Mouse (Mus musculus) midbrain, embryonic 11.5 days (tissue): ENCODE measurements around the gene Klra1. TPM values are rescaled to one million over a fixed set of nuclear protein-coding genes. Genes with fewer than 3 reads are reported as not detected.
"Not testable (repeated sequence)": the region's sequence is repeated elsewhere in the genome, so short reads cannot be mapped to it uniquely, and the experiment has no call there.

Source experiments
- ATAC-seq: fragments of 200-750 bp; cut with Nextera tagmentation; 2 replicates; pipeline ENCODE4 v1.8.0; 2017; ENCODE audit warnings: moderate TSS enrichment, moderate library complexity; ENCODE audit not compliant: low FRiP score
- DNase-seq: peaks from one replicate; pipeline ENCODE4 v3.0.0; 2015; ENCODE audit warnings: low spot score; ENCODE audit errors: missing footprints
- H3K27ac ChIP-seq: fragments of 300-500 bp; sonication (generic); 2 replicates; pipeline ENCODE4 v1.5.1; 2014; ENCODE audit warnings: low read depth, low read length
- H3K27me3 ChIP-seq: fragments of 300-500 bp; sonication (generic); 2 replicates; pipeline ENCODE4 v1.6.1; 2014; ENCODE audit warnings: mild to moderate bottlenecking, low read length, moderate library complexity, mixed read lengths; ENCODE audit not compliant: control insufficient read depth, insufficient read depth
- H3K36me3 ChIP-seq: fragments of 300-500 bp; sonication (generic); 2 replicates; pipeline ENCODE4 v1.6.1; 2014; ENCODE audit warnings: mild to moderate bottlenecking, low read length, moderate library complexity, mixed read lengths; ENCODE audit not compliant: control insufficient read depth, insufficient read depth
- H3K4me1 ChIP-seq: fragments of 300-500 bp; sonication (generic); 2 replicates; pipeline ENCODE4 v1.6.1; 2014; ENCODE audit warnings: low read length; ENCODE audit not compliant: control insufficient read depth, insufficient read depth
- H3K4me2 ChIP-seq: fragments of 300-500 bp; sonication (generic); 2 replicates; pipeline ENCODE4 v1.6.1; 2014; ENCODE audit warnings: mild to moderate bottlenecking, moderate library complexity
- H3K4me3 ChIP-seq: fragments of 300-500 bp; sonication (generic); 2 replicates; pipeline ENCODE4 v1.5.1; 2014; ENCODE audit warnings: low read depth, low read length
- H3K9ac ChIP-seq: fragments of 300-500 bp; sonication (generic); 2 replicates; pipeline ENCODE4 v1.6.1; 2014; ENCODE audit warnings: low read length
- H3K9me3 ChIP-seq: fragments of 300-500 bp; sonication (generic); 2 replicates; pipeline ENCODE4 v1.6.1; 2016; ENCODE audit warnings: low read length; ENCODE audit not compliant: control insufficient read depth
- WGBS: fragments of 180-500 bp; shearing (Covaris S2); extraction: QIAGEN DNeasy Blood & Tissue Kit; methylation state at CpG from one replicate; pipeline ENCODE4 v1.1.7; 2014; 5-methylcytosine and 5-hydroxymethylcytosine counted together
- polyA plus RNA-seq: library from polyadenylated mRNA; unstranded; fragments of >200 nt; fragmentation: Nextera tagmentation; extraction: Ambion mirVana; gene quantifications from 2 replicates; pipeline ENCODE4 v1.2.1, GENCODE M21; 2014

The Klra1 gene
- polyA plus RNA-seq = not detected in 2 replicates

DNA sequence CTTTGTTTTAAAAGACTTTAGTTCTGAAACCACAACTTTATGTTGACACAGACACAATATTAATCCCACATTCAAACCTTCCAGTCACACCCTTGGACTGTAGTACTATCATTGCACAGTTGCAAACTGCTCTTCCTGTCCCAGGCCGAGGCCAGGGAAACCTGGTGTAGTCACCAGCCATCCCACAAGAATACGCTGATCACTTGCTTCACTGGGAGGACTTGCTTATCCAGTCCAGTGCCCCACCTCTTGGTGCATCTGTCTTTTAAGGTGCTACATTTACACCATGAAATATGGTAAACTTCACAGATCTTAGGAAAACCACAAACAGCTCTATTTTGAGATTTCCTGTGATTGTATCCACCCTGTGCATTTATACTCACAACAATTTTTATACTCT, at the start of gene Klra1:
TSS of gene Klra1 (minus strand) at position 125 of the 400 bp plus-strand sequence.
- Histone ChIP-seq H3K27ac (no peak within 1 kb of the TSS), H3K27me3 (no peaks in the 10 kb centered on the region), H3K4me1 (no peaks in the 10 kb centered on the region), H3K9ac (no peak within 1 kb of the TSS), H3K36me3 (no peaks in the 10 kb centered on the region), H3K4me3 (no peak within 1 kb of the TSS), H3K9me3 (no peaks in the 10 kb centered on the region; the same call in 1 of the 2 replicates), H3K4me2 (no peak within 1 kb of the TSS)
- ATAC-seq (no peak), DNase-seq (no peak)
- WGBS = 79% methylated on average over 2 of the region's 2 CpGs

DNA sequence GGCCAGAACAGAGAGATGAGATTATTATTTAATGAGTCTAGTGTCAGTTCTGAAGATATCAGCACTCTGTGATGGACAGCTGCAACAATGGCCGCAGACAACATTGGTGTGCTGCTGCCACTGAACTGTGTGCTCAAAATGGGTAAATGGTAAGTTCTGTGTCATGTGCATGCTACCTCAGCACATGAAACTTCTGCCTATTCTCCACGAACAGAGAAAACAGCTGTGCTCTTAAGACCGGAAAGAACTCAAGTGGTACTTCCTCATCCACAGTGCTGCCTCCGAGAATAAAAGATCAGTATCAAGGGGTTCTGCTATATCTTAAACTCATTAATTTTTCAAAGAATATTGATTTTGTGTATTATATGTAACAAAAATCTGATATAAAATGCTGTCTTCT, 42.8 kb upstream of the Klra1 start:
- no peak for DNase-seq
- WGBS = 86% methylated on average over 4 of the region's 4 CpGs
- no peak for ATAC-seq
- H3K4me1 ChIP-seq = no peaks in the 10 kb centered on the region
- no peak overlapping the region for H3K4me2 ChIP-seq
- no peak overlapping the region for H3K27ac ChIP-seq
- H3K27me3 ChIP-seq = no peaks in the 10 kb centered on the region
- no peaks in the 10 kb centered on the region for H3K36me3 ChIP-seq
- H3K9ac ChIP-seq = no peak overlapping the region
- no peak overlapping the region for H3K4me3 ChIP-seq
- H3K9me3 ChIP-seq = peaks cover 2% of the 10 kb centered on the region; the same call in 1 of the 2 replicates

DNA sequence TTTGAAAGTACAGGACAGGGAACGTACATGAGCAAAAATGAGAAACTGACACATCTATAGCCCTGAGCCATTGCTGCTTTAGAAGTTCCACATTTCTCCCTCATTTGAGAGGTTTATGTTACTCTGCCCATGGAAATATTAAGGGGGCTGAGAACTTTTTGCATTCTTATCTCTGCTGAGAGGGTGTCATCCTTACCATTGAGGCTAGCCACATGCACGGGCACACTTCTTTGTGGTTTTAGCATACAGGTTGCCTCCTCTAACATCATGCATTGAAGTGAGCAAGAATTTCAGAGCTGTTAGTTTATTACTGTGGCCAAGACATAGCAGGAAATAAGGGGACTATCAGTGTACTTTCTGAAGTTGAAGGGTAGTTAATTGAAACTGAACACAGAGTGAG, 32.5 kb upstream of the Klra1 start:
- DNase-seq = no peak
- no peak for ATAC-seq
- Histone ChIP-seq H3K9me3 (peaks cover 6% of the 10 kb centered on the region; the same call in 1 of the 2 replicates), H3K36me3 (no peaks in the 10 kb centered on the region), H3K4me3 (no peak overlapping the region), H3K9ac (no peak overlapping the region), H3K4me2 (no peak overlapping the region), H3K27me3 (no peaks in the 10 kb centered on the region), H3K27ac (no peak overlapping the region), H3K4me1 (no peaks in the 10 kb centered on the region)
- 90% methylated on average over 2 of the region's 2 CpGs for WGBS

DNA sequence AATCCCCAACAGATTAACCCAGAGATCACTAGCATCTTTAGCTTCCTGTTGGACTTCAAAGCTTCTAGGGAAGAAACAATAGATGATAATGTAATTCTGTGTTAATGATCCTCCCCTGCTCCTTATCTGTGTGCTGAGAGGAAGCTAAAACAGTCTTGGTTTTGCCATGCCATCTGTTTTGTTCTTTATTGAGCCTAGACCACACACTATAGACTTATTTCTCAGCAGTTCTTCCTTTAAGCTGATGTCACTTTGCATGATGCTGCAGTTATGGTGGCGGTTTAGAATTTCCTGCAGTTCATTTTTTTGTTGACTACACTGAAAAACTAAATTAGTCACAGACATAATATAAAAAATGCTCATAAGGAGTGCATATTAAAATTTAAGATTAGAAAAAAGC, 18.2 kb upstream of the Klra1 start:
- peaks cover 3% of the 10 kb centered on the region; the same call in 1 of the 2 replicates for H3K9me3 ChIP-seq
- H3K9ac ChIP-seq = no peak overlapping the region
- DNase-seq (no peak), ATAC-seq (no peak)
- 73% methylated on average over 1 of the region's 1 CpGs for WGBS
- H3K36me3 ChIP-seq = no peaks in the 10 kb centered on the region
- no peaks in the 10 kb centered on the region for H3K4me1 ChIP-seq
- H3K27me3 ChIP-seq = no peaks in the 10 kb centered on the region
- H3K4me3 ChIP-seq = no peak overlapping the region
- no peak overlapping the region for H3K27ac ChIP-seq
- no peak overlapping the region for H3K4me2 ChIP-seq

DNA sequence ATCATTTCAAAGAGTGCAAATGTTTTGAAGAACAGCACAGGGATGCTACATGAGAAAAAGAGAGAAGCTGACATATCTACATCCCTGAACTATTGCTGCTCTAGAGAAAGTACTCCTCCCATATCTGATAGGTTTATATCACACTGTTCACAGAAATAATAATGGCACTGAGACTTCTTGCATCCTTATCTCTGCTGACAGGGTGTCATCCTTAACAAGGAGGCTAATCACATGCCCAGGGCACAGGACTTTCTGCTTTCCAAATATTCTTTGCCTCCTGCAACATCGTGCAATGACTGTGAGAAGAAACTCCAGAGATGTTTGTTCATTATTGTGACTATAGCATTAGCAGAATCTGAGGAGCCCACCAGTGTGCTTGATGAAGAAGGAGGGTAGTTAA, 871 bp downstream of the Klra1 start:
- ATAC-seq (no peak), DNase-seq (no peak)
- Histone ChIP-seq H3K27ac (no peak overlapping the region), H3K4me3 (no peak overlapping the region), H3K27me3 (no peaks in the 10 kb centered on the region), H3K9me3 (peaks cover 2% of the 10 kb centered on the region; the same call in 1 of the 2 replicates), H3K4me2 (no peak overlapping the region), H3K4me1 (no peaks in the 10 kb centered on the region), H3K36me3 (no peaks in the 10 kb centered on the region), H3K9ac (no peak overlapping the region)
- 74% methylated on average over 1 of the region's 1 CpGs for whole genome bisulfite sequencing

DNA sequence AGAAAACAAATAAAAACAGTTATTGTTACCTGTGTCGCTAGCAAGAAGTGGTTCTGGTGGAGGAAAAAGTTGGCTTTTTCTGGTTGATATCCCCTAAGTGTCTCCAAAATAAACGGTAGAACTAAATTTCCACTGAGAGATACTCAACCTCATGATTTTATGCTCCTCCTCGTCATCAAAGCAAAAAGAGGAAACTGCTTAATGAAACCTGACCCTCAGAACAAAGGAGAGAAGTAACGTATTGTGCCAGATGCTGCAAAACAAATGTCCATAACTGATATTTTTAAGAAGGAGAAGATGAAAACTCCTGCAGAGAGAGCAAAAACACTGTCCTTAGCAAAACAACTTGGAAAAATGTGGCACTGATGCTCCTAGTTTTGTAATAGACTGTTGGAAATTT, 4.3 kb downstream of the Klra1 start:
- Histone ChIP-seq H3K4me1 (no peaks in the 10 kb centered on the region), H3K9ac (no peak overlapping the region), H3K9me3 (peaks cover 2% of the 10 kb centered on the region; the same call in 1 of the 2 replicates), H3K27ac (no peak overlapping the region), H3K27me3 (no peaks in the 10 kb centered on the region), H3K4me2 (no peak overlapping the region), H3K36me3 (no peaks in the 10 kb centered on the region), H3K4me3 (no peak overlapping the region)
- ATAC-seq = no peak
- WGBS = 75% methylated on average over 4 of the region's 4 CpGs
- no peak for DNase-seq

DNA sequence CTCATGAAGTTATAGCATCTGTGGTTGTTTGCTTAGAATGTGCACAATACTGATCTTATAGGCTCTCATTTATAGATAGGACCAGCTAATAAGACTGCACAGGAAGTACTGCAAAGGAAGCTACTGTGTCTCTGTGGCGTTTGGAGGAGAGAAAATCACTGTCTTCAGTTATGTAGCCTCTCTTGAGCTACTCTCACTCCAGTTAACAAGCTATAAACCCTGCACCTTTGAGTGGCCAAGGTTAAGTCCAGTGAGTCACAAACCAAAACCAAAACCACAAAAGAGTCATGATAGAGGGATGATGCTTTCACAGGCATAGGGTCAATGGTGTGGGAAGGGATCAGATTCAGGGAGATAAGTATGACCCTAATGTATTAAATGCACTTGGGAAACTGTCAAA, 41.3 kb downstream of the Klra1 start:
- not testable (repeated sequence) for H3K27me3 ChIP-seq, DNase-seq, H3K4me1 ChIP-seq, H3K9me3 ChIP-seq, ATAC-seq, H3K27ac ChIP-seq, H3K4me3 ChIP-seq, H3K9ac ChIP-seq, H3K4me2 ChIP-seq, H3K36me3 ChIP-seq
- WGBS = 52% methylated on average over 1 of the region's 1 CpGs

DNA sequence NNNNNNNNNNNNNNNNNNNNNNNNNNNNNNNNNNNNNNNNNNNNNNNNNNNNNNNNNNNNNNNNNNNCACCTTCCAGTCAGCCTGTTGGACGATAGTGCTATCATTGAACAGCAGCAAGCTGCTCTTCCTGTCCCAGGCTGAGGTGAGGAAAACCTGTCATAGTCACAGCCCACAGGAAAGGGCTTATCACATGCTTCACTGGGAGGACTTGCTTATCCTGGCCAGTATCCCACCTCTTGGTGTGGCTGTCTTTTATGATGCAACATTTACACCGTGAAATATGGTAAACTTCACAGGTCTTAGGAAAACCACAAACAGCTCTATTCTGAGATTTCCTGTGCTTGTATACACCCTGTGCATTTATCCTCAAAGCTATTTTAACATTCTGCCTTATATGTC, 44.7 kb downstream of the Klra1 start:
- H3K27ac ChIP-seq, H3K4me3 ChIP-seq, H3K9me3 ChIP-seq, H3K27me3 ChIP-seq, H3K36me3 ChIP-seq, ATAC-seq, H3K4me2 ChIP-seq, DNase-seq, H3K4me1 ChIP-seq, H3K9ac ChIP-seq: not testable (repeated sequence)
- WGBS = 85% methylated on average over 2 of the region's 2 CpGs

DNA sequence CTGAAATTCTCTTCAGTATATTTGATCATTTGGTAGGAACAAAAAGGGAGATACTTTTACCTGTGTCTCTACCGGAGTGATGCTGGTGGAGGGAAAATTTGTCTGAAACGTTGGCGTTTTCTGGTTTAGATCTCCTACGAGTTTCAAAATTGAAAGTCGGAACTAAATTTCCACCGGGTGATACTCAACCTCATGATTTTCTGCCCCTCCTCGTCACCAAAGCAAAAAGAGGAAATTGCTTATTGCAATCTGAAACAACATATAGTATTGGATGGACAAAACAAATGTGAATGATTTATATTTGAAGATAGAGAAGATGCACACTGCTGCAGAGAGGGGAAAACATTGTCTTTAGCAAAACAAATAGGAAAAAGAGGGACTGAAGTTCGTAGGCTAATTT, 49.3 kb downstream of the Klra1 start, which contains the start of gene Klra3:
TSS of gene Klra3 (minus strand) at position 164 of the 400 bp plus-strand sequence.
- Histone ChIP-seq H3K4me1 (no peaks in the 10 kb centered on the region), H3K9me3 (no peaks in the 10 kb centered on the region), H3K4me2 (no peak within 1 kb of the TSS), H3K27ac (no peak within 1 kb of the TSS), H3K27me3 (no peaks in the 10 kb centered on the region), H3K4me3 (no peak within 1 kb of the TSS), H3K9ac (no peak within 1 kb of the TSS), H3K36me3 (no peaks in the 10 kb centered on the region)
- 85% methylated on average over 8 of the region's 8 CpGs for WGBS
- ATAC-seq (no peak), DNase-seq (no peak)
